Mouse (Mus musculus): ENCODE data around the gene Ms4a5. TPM values are rescaled to one million over a fixed set of nuclear protein-coding genes. Genes with fewer than 3 reads are reported as not detected.
"Not testable (repeated sequence)": the region's sequence is repeated elsewhere in the genome, so short reads cannot be mapped to it uniquely, and the experiment has no call there.

The Ms4a5 gene
- polyA plus RNA-seq, 1 experiment from 2014 or later = not detected

DNA sequence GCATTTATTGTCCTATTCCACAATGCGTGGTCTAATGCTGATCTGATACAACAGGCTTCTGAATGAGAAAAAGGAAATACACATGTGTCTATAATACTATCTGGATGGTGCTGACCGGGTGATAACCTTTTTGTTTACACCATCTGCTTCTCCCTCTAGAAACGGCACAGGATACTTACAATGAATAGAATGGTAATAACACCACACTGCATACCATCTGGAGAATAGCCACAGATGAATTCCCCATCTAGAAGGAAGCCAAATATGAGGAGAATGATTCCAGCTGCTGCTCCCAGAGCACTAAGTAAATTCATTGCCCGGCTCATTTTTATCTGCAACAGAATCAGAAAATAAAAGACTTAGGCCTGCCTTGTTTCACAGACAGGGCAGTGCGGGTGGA is 7.2 kb downstream of the Ms4a5 start:
- Histone ChIP-seq H3K4me2 (ENCODE audit: low read depth, low read length) (no peak overlapping the region), H3K4me1 (ENCODE audit: control insufficient read depth, insufficient read depth, low read length) (no peaks in the 10 kb centered on the region), H3K27ac (ENCODE audit: low read depth, low read length) (no peak overlapping the region), H3K27me3 (ENCODE audit: control insufficient read depth, insufficient read depth, low read length) (no peaks in the 10 kb centered on the region), H3K9me3 (ENCODE audit: control insufficient read depth, low read length) (no peaks in the 10 kb centered on the region), H3K36me3 (ENCODE audit: control insufficient read depth, insufficient read depth, low read length) (no peaks in the 10 kb centered on the region), H3K9ac (replicated peaks; ENCODE audit: low read depth, low read length) (no peak overlapping the region), H3K4me3 (ENCODE audit: low read depth, low read length) (no peak overlapping the region)
- WGBS = 55% methylated on average over 5 of the region's 5 CpGs
- ATAC-seq (ENCODE audit: low read depth) = peak; percentile 47; the same call in 1 of the 2 replicates

DNA sequence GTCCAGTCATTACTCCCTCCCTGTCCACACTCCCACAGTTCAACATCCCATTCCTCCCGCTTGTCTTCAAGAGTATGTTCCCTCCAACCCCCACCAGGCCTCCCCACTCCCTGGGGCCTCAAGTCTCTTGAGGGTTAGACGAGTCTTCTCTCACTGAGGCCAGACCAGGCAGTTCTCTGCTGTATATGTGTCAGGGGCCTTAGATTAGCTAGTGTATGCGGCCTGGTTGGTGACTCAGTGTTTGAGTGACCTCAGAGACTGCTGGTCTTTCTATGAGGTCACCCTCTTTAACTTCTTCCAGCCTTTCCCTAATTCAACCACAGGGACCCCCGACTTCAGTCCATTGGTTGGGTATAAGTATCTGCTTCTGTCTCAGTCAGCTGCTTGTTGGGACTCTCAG is 16.7 kb downstream of the Ms4a5 start:
- 87% methylated on average over 4 of the region's 4 CpGs for WGBS
- Histone ChIP-seq H3K9me3 (ENCODE audit: control insufficient read depth, low read length) (no peaks in the 10 kb centered on the region), H3K36me3 (ENCODE audit: control insufficient read depth, insufficient read depth, low read length) (no peaks in the 10 kb centered on the region), H3K27me3 (ENCODE audit: control insufficient read depth, insufficient read depth, low read length) (no peaks in the 10 kb centered on the region), H3K27ac (ENCODE audit: low read depth, low read length) (no peak overlapping the region), H3K4me1 (ENCODE audit: control insufficient read depth, insufficient read depth, low read length) (no peaks in the 10 kb centered on the region), H3K4me2 (ENCODE audit: low read depth, low read length) (no peak overlapping the region), H3K4me3 (ENCODE audit: low read depth, low read length) (no peak overlapping the region), H3K9ac (replicated peaks; ENCODE audit: low read depth, low read length) (no peak overlapping the region)
- no peak for ATAC-seq (ENCODE audit: low read depth)

DNA sequence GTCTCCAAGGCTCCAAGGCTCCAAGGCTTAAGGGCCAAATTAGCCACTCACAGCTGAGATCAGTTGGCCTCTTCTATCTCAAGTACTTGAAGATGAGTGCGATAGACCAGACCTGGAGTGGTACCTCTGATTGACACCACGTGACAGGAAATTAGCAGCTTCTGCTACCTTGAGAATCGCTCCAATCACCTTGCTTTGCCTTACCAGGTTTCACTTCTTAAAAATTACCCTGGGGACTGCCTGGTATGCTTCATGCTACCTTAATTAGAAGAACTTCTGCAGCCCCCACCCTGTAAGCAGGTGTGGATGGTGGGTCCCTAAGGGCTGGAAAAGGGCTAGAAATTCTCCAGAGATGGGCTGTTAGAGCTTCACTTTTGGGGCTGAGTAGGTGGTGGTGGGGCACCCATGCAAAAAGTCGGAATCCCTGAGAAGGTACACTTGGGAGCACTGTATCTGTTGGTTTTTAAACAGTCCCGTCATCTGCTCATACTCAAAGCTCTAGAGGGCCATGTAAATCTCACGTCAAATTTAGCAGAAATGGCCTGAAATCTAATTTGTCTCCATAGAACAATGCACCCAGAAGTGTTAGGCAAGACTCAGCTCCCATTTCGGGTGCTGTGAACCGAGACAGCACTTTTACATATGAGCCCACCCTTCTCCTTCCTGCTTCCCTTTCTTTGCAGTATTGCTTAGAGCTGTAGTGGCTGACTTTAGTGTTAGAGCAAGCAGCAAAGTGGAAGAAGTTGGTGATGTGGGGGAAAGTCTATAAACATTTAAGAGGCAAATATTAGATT is 17.4 kb downstream of the Ms4a5 start, which contains the start of gene Ms4a1:
TSS of gene Ms4a1 (minus strand) at position 190 of the 794 bp plus-strand sequence.
- ATAC-seq (ENCODE audit: low read depth) = no peak
- H3K4me3 ChIP-seq (ENCODE audit: low read depth, low read length) = no peak within 1 kb of the TSS
- H3K9ac ChIP-seq (replicated peaks; ENCODE audit: low read depth, low read length) = no peak within 1 kb of the TSS
- WGBS = 89% methylated on average over 8 of the region's 8 CpGs
- H3K27ac ChIP-seq (ENCODE audit: low read depth, low read length) = no peak within 1 kb of the TSS
- no peaks in the 10 kb centered on the region for H3K9me3 ChIP-seq (ENCODE audit: control insufficient read depth, low read length)
- H3K4me1 ChIP-seq (ENCODE audit: control insufficient read depth, insufficient read depth, low read length) = no peaks in the 10 kb centered on the region
- no peak within 1 kb of the TSS for H3K4me2 ChIP-seq (ENCODE audit: low read depth, low read length)
- H3K27me3 ChIP-seq (ENCODE audit: control insufficient read depth, insufficient read depth, low read length) = no peaks in the 10 kb centered on the region
- no peaks in the 10 kb centered on the region for H3K36me3 ChIP-seq (ENCODE audit: control insufficient read depth, insufficient read depth, low read length)

DNA sequence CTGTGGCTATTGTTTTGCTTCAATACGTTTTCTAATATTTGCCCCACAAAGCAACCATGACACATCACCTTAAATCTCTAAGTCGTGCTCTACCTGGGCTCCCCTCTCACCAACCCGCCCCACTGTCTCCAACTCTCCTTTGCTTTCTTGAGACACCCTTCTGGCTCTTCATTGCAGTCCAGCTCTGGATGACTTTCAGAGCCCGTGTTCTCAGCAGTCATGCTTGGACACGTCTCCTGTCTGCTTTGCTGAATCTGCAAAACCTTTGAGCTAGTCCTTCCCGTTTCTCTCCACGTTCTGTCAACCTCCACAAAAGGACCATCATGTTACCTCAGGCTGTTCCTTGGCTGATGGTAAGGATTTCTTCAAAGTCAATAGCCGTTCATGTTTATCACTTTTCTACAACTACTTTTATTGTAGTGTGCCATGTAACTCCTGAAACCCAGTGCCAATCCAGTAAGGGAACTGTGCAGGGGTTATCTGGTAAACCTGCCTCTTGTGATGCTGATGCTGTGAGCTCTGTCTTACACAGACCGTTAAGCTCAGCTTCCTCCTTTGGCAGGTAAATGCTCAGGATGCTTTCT is 19.0 kb downstream of the Ms4a5 start:
- H3K36me3 ChIP-seq (ENCODE audit: control insufficient read depth, insufficient read depth, low read length) = no peaks in the 10 kb centered on the region
- no peaks in the 10 kb centered on the region for H3K9me3 ChIP-seq (ENCODE audit: control insufficient read depth, low read length)
- no peak overlapping the region for H3K4me2 ChIP-seq (ENCODE audit: low read depth, low read length)
- no peak for ATAC-seq (ENCODE audit: low read depth)
- WGBS = 84% methylated on average over 9 of the region's 9 CpGs
- H3K4me3 ChIP-seq (ENCODE audit: low read depth, low read length) = no peak overlapping the region
- no peaks in the 10 kb centered on the region for H3K4me1 ChIP-seq (ENCODE audit: control insufficient read depth, insufficient read depth, low read length)
- no peaks in the 10 kb centered on the region for H3K27me3 ChIP-seq (ENCODE audit: control insufficient read depth, insufficient read depth, low read length)
- no peak overlapping the region for H3K27ac ChIP-seq (ENCODE audit: low read depth, low read length)
- no peak overlapping the region for H3K9ac ChIP-seq (replicated peaks; ENCODE audit: low read depth, low read length)

DNA sequence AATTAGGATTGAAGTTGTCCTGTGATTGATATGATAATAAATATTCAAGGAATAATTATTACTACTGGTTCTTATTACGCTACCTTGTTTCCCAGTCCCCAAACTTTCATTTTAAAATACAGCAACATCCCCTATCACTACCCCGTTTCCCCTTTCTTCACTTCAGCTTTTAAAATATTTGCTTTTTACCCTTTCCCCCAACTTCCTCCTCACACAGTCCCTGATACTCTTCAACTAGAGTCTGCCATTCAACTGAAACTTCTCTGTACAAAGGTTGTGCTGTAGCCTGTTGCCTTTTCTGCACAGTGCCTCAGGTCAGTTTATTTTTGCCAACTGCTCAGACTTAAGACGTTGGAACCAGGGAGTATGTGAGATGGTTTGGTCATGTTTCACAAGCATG is 20.1 kb downstream of the Ms4a5 start:
- WGBS = 86% methylated on average over 3 of the region's 3 CpGs
- no peaks in the 10 kb centered on the region for H3K27me3 ChIP-seq (ENCODE audit: control insufficient read depth, insufficient read depth, low read length)

DNA sequence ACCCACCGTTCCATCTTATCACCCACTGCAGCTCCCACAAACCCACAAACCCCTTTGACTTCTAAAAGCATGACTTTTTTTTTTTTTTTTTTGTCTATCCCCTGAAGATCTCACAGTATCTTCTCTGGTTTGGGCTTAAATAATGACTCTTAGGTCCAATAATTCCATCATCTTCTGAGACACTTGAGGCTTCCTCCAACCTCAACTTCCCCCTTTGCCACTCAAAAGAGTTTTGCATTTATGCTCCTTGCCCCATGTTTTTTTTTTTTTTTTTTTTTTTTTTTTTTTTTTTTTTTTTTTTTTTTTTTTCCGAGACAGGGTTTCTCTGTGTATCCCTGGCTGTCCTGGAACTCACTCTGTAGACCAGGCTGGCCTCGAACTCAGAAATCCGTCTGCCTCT is 20.7 kb downstream of the Ms4a5 start:
- not testable (repeated sequence) for H3K36me3 ChIP-seq (ENCODE audit: control insufficient read depth, insufficient read depth, low read length); H3K4me1 ChIP-seq (ENCODE audit: control insufficient read depth, insufficient read depth, low read length)
- 86% methylated on average over 4 of the region's 4 CpGs for WGBS

More for the DNA sequence above, 20.1 kb downstream of the Ms4a5 start:
- H3K4me3 ChIP-seq (ENCODE audit: low read depth, low read length) = no peak overlapping the region
- H3K4me2 ChIP-seq (ENCODE audit: low read depth, low read length) = no peak overlapping the region
- no peak overlapping the region for H3K9ac ChIP-seq (replicated peaks; ENCODE audit: low read depth, low read length)
- no peaks in the 10 kb centered on the region for H3K9me3 ChIP-seq (ENCODE audit: control insufficient read depth, low read length)
- ATAC-seq (ENCODE audit: low read depth) = no peak
- H3K4me1 ChIP-seq (ENCODE audit: control insufficient read depth, insufficient read depth, low read length) = no peaks in the 10 kb centered on the region
- H3K27ac ChIP-seq (ENCODE audit: low read depth, low read length) = no peak overlapping the region
- H3K36me3 ChIP-seq (ENCODE audit: control insufficient read depth, insufficient read depth, low read length) = no peaks in the 10 kb centered on the region

DNA sequence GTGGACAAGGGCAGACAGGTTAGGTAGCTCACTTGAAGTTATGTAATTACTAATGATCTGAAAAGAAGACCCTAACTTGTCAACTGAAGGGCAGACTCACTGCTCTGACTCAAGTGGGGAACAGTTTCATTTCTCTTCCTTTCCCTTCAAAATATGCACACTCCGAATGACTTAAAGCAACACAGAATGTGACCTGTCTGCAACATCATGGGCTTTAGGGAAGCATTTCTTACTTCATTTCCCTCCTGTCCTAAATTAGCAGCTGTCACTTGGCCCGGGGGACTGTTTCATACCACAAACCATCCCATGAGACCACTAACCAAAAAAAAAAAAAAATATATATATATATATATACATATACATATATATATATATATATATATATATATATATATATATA is 22.2 kb downstream of the Ms4a5 start:
- Histone ChIP-seq H3K36me3 (ENCODE audit: control insufficient read depth, insufficient read depth, low read length) (no peaks in the 10 kb centered on the region), H3K4me1 (ENCODE audit: control insufficient read depth, insufficient read depth, low read length) (no peaks in the 10 kb centered on the region), H3K4me3 (ENCODE audit: low read depth, low read length) (no peak overlapping the region), H3K9me3 (ENCODE audit: control insufficient read depth, low read length) (no peaks in the 10 kb centered on the region), H3K4me2 (ENCODE audit: low read depth, low read length) (no peak overlapping the region), H3K9ac (replicated peaks; ENCODE audit: low read depth, low read length) (no peak overlapping the region), H3K27me3 (ENCODE audit: control insufficient read depth, insufficient read depth, low read length) (no peaks in the 10 kb centered on the region), H3K27ac (ENCODE audit: low read depth, low read length) (no peak overlapping the region)
- 97% methylated on average over 2 of the region's 2 CpGs for WGBS
- no peak for ATAC-seq (ENCODE audit: low read depth)

More for the DNA sequence above, 20.7 kb downstream of the Ms4a5 start:
- H3K4me3 ChIP-seq (ENCODE audit: low read depth, low read length); H3K9ac ChIP-seq (replicated peaks; ENCODE audit: low read depth, low read length); H3K9me3 ChIP-seq (ENCODE audit: control insufficient read depth, low read length); H3K27me3 ChIP-seq (ENCODE audit: control insufficient read depth, insufficient read depth, low read length); H3K4me2 ChIP-seq (ENCODE audit: low read depth, low read length); H3K27ac ChIP-seq (ENCODE audit: low read depth, low read length); ATAC-seq (ENCODE audit: low read depth): not testable (repeated sequence)

DNA sequence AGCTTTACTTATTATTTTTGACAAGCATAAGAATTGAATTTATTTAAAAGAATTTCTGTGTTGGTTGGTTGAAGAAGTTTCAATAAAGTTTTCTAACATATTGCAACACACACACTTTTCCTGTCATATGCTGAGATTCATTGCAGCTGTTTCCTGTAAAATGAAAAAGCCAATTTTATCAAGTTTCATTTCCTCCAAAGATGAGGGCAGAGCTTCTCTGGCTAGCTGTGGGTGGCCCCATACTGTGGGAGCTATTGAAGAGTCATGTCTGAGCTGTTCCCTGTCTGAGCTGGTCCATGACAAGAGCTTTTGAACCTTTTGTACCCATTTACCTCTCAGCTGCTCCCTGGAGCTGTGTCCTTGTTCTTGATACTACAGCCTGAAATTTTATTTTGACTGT is 39.4 kb downstream of the Ms4a5 start:
- no peaks in the 10 kb centered on the region for H3K9me3 ChIP-seq (ENCODE audit: control insufficient read depth, low read length)
- no peak overlapping the region for H3K4me3 ChIP-seq (ENCODE audit: low read depth, low read length)
- no peak for ATAC-seq (ENCODE audit: low read depth)
- H3K27ac ChIP-seq (ENCODE audit: low read depth, low read length) = no peak overlapping the region
- no peak overlapping the region for H3K4me2 ChIP-seq (ENCODE audit: low read depth, low read length)
- no peaks in the 10 kb centered on the region for H3K36me3 ChIP-seq (ENCODE audit: control insufficient read depth, insufficient read depth, low read length)
- H3K4me1 ChIP-seq (ENCODE audit: control insufficient read depth, insufficient read depth, low read length) = no peaks in the 10 kb centered on the region
- no peaks in the 10 kb centered on the region for H3K27me3 ChIP-seq (ENCODE audit: control insufficient read depth, insufficient read depth, low read length)
- no peak overlapping the region for H3K9ac ChIP-seq (replicated peaks; ENCODE audit: low read depth, low read length)

DNA sequence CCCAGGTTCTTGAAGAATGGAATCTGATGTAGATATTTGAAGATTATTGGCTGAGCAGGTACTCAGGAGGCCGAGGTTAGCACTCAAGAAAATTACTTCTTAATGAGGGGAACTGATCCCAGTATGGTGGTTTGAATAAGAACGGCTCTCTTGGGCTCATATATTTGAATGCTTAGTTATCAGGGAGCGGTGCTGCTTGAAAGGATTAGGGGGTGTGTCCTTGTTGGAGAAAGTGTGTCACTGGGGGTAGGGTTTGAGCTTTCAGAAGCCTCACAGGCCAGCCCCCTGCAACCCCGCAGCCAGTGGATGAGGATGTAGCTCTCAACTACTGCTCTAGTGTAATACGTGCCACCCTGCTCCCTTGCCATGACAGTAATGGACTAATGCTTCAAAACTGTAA is 41.1 kb downstream of the Ms4a5 start:
- H3K27ac ChIP-seq (ENCODE audit: low read depth, low read length) = no peak overlapping the region
- no peak overlapping the region for H3K4me2 ChIP-seq (ENCODE audit: low read depth, low read length)
- ATAC-seq (ENCODE audit: low read depth) = peak; percentile 68; the same call in 1 of the 2 replicates
- no peaks in the 10 kb centered on the region for H3K27me3 ChIP-seq (ENCODE audit: control insufficient read depth, insufficient read depth, low read length)
- no peaks in the 10 kb centered on the region for H3K36me3 ChIP-seq (ENCODE audit: control insufficient read depth, insufficient read depth, low read length)
- H3K9ac ChIP-seq (replicated peaks; ENCODE audit: low read depth, low read length) = no peak overlapping the region
- WGBS = 54% methylated on average over 5 of the region's 5 CpGs
- no peaks in the 10 kb centered on the region for H3K9me3 ChIP-seq (ENCODE audit: control insufficient read depth, low read length)
- H3K4me3 ChIP-seq (ENCODE audit: low read depth, low read length) = no peak overlapping the region
- H3K4me1 ChIP-seq (ENCODE audit: control insufficient read depth, insufficient read depth, low read length) = no peaks in the 10 kb centered on the region
